Mouse (Mus musculus): Measurements from ENCODE around the gene Focad. TPM values are rescaled to one million over a fixed set of nuclear protein-coding genes. Genes with fewer than 3 reads are reported as not detected.
A peak's percentile ranks its signal among the peaks of the same experiment; 100 is the strongest.

Gene Focad
- total RNA-seq (2021) = 10 to 100 TPM; 12.7 to 15.3 TPM
- polyA plus RNA-seq (2012; rRNA removed) = 9.5 and 16.0 TPM in 2 replicates
- long read RNA-seq, full-length matches to known transcripts = 8 of 16 reads
- long read RNA-seq, partial matches to known transcripts = 6 of 16 reads
- long read RNA-seq, other reads (novel, unspliced or antisense) = 2 of 16 reads

DNA sequence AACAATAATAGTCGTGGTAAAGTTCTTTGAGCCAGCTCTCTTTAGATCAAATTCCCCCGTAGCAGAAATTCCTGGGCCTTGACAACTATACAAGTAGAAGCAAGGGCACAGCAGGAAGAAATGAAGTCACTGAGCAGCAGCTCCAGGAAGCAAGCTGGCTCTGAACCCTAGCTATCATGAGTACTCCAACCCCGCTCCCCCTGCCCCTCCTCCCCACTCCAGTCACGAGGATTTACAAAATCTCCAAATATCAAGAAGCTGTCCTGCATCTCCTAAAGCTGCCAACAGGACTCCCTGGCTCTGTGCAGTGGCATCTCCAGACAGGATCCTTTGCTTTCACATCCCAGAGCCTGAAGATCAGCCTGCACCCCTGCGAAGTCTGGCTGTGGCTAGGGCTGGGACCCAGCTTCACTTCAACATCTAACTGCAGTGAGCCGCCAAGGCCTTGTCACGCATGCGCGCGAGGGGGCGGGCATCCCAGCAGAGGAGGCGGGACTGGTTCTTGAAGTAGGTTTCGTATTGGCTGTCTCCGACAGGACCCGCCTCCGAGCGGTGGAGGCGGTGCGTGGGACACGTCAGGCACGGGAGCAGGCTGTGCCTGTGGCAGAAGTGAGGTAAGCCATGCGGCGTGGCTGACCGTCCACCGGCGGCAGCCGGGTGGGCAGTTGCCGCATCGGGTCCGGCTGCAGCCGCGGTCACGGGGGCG lies at the start of gene Focad:
Focad (plus strand) TSS at position 568 of the 706 bp plus-strand sequence.
- Histone ChIP-seq H3K79me2 (replicated peaks; ENCODE audit: control insufficient read depth, insufficient read depth, low read length) (no peaks in the 10 kb centered on the region), H3K9ac (ENCODE audit: low read depth, low read length) (peak within 1 kb of the TSS; percentile 82), H3K27me3 (ENCODE audit: control insufficient read depth, insufficient read depth, low read length) (no peaks in the 10 kb centered on the region), H3K4me1 (ENCODE audit: control insufficient read depth, insufficient read depth, low read length) (no peaks in the 10 kb centered on the region), H3K36me3 (ENCODE audit: control insufficient read depth, insufficient read depth, low read length) (no peaks in the 10 kb centered on the region), H3K4me3 (peak within 1 kb of the TSS; percentile 77), H3K27ac (peak within 1 kb of the TSS; percentile 81)
- under 1% methylated on average over 34 of the region's 34 CpGs for WGBS
- intact Hi-C loops (cut with DNase I) = loop anchor here (1.0 to 5.0 kb wide), 2 partner anchors 61 to 458 kb away; partner anchors contain the start of gene Mllt3
- peak; percentile 99 for DNase-seq
- peak; percentile 33 for TF ChIP-seq CTCF (IDR thresholded peaks at IDR 0.05)
- peak; percentile 97 for TF ChIP-seq POLR2A (IDR thresholded peaks at IDR 0.05; ENCODE audit: insufficient read depth, low read depth, low read length)
- peak; percentile 61; the same call in 1 of the 2 replicates for TF ChIP-seq EP300 (IDR thresholded peaks at IDR 0.05; ENCODE audit: insufficient read depth, low read depth, low read length)

DNA sequence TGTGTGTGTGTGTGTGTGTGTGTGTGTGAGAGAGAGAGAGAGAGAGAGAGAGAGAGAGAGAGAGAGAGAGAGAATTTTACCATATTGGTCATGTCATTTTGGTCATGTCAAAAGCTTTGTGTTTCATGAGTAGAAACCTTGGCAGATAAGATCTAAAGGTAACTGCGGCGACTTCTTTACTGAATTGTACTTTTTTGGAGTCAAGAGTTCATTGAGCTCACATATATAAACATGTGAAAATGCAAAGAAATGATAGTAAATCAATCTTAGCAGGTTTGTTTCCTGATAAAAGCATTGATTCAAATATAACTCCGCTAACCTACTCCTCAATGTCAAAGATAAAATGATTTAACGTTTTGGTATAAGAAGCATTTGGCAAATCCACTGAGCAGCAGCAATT lies 49.3 kb upstream of the Focad start:
- no peaks in the 10 kb centered on the region for H3K27me3 ChIP-seq (ENCODE audit: control insufficient read depth, insufficient read depth, low read length)
- H3K36me3 ChIP-seq (ENCODE audit: control insufficient read depth, insufficient read depth, low read length) = no peaks in the 10 kb centered on the region
- TF ChIP-seq CTCF (IDR thresholded peaks at IDR 0.05) = no peak
- no peak for TF ChIP-seq EP300 (IDR thresholded peaks at IDR 0.05; ENCODE audit: insufficient read depth, low read depth, low read length)
- no peak for TF ChIP-seq POLR2A (IDR thresholded peaks at IDR 0.05; ENCODE audit: insufficient read depth, low read depth, low read length)
- H3K4me1 ChIP-seq (ENCODE audit: control insufficient read depth, insufficient read depth, low read length) = no peaks in the 10 kb centered on the region
- H3K79me2 ChIP-seq (replicated peaks; ENCODE audit: control insufficient read depth, insufficient read depth, low read length) = no peaks in the 10 kb centered on the region
- no peak overlapping the region for H3K4me3 ChIP-seq
- H3K9ac ChIP-seq (ENCODE audit: low read depth, low read length) = no peak overlapping the region
- H3K27ac ChIP-seq = no peak overlapping the region
- no peak for DNase-seq
- intact Hi-C loops (cut with DNase I) = no loop called here
- WGBS = 74% methylated on average over 4 of the region's 4 CpGs

DNA sequence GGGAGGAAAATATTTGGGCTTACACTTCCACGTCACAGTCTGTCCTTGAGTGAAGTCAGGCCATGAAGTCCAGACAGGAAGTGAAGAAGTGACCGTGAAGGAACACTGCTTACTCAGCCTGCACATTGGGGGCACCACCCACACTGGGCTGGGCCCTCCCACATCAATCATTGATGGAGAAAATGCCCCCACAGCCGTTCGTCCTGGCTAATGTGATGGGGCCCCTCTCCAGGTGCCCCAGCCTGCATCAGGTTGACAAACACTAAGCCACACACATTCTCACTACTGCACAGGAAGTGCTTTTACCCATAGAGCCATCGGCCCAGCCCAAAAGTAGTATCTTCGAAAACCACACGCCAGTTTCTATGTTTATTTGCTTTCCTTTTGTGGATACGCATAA lies 48.1 kb upstream of the Focad start:
- no peak for DNase-seq
- Histone ChIP-seq H3K4me3 (no peak overlapping the region), H3K79me2 (replicated peaks; ENCODE audit: control insufficient read depth, insufficient read depth, low read length) (no peaks in the 10 kb centered on the region), H3K27me3 (ENCODE audit: control insufficient read depth, insufficient read depth, low read length) (no peaks in the 10 kb centered on the region), H3K36me3 (ENCODE audit: control insufficient read depth, insufficient read depth, low read length) (no peaks in the 10 kb centered on the region), H3K4me1 (ENCODE audit: control insufficient read depth, insufficient read depth, low read length) (no peaks in the 10 kb centered on the region), H3K9ac (ENCODE audit: low read depth, low read length) (no peak overlapping the region), H3K27ac (no peak overlapping the region)
- WGBS = 60% methylated on average over 8 of the region's 8 CpGs
- TF ChIP-seq POLR2A (IDR thresholded peaks at IDR 0.05; ENCODE audit: insufficient read depth, low read depth, low read length) (no peak), EP300 (IDR thresholded peaks at IDR 0.05; ENCODE audit: insufficient read depth, low read depth, low read length) (no peak)
- intact Hi-C loops (cut with DNase I) = no loop called here

DNA sequence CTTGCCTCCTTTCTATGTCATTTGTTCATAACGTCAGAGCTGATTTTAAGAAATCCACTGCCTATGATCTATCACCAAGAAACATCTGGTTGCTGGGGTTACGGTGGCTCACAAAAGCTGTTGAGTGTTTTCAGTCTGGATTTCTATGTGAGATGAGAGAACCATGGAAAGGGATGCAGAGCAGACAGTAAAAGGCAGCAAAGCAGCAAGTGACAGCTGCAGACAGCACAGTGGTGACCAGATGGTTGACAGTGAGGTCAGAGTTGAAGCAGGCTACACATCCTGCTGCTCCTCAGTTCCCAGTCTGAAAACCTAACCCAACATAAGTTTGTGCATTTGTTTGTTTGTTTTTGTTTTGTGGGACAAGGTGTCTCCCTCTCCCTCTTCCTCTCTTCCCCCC lies 19.0 kb upstream of the Focad start:
- no peaks in the 10 kb centered on the region for H3K79me2 ChIP-seq (replicated peaks; ENCODE audit: control insufficient read depth, insufficient read depth, low read length)
- H3K4me1 ChIP-seq (ENCODE audit: control insufficient read depth, insufficient read depth, low read length) = no peaks in the 10 kb centered on the region
- H3K27me3 ChIP-seq (ENCODE audit: control insufficient read depth, insufficient read depth, low read length) = no peaks in the 10 kb centered on the region
- TF ChIP-seq POLR2A (IDR thresholded peaks at IDR 0.05; ENCODE audit: insufficient read depth, low read depth, low read length) = no peak
- TF ChIP-seq CTCF (IDR thresholded peaks at IDR 0.05) = no peak
- TF ChIP-seq EP300 (IDR thresholded peaks at IDR 0.05; ENCODE audit: insufficient read depth, low read depth, low read length) = no peak
- intact Hi-C loops (cut with DNase I) = no loop called here
- no peaks in the 10 kb centered on the region for H3K36me3 ChIP-seq (ENCODE audit: control insufficient read depth, insufficient read depth, low read length)
- H3K9ac ChIP-seq (ENCODE audit: low read depth, low read length) = no peak overlapping the region
- H3K27ac ChIP-seq = no peak overlapping the region
- 77% methylated on average over 2 of the region's 2 CpGs for WGBS
- no peak for DNase-seq
- H3K4me3 ChIP-seq = no peak overlapping the region

DNA sequence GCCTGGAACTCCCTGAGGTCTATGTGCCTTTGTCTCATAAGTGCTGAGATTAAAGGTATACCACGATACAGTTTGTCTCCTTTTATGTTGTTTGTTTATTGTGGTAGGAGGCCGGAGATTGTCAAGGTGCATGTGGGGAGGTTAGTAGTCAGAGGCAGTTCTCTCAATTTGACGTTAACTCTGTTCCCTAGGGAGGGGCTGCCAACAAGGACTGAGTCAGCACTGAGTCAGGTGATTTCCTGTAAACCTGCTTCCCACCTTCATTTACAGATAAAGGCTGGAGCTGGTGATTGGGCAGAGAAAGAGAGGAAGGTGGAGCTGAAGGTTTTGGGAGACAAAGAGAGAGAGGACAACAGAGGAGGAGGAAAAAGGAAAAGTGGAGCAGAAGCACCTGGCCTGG lies 15.4 kb upstream of the Focad start:
- DNase-seq = no peak
- Histone ChIP-seq H3K9ac (ENCODE audit: low read depth, low read length) (no peak overlapping the region), H3K4me3 (no peak overlapping the region), H3K4me1 (ENCODE audit: control insufficient read depth, insufficient read depth, low read length) (peaks cover 2% of the 10 kb centered on the region), H3K36me3 (ENCODE audit: control insufficient read depth, insufficient read depth, low read length) (no peaks in the 10 kb centered on the region), H3K27me3 (ENCODE audit: control insufficient read depth, insufficient read depth, low read length) (no peaks in the 10 kb centered on the region), H3K27ac (no peak overlapping the region), H3K79me2 (replicated peaks; ENCODE audit: control insufficient read depth, insufficient read depth, low read length) (no peaks in the 10 kb centered on the region)
- 58% methylated on average over 3 of the region's 3 CpGs for WGBS
- TF ChIP-seq EP300 (IDR thresholded peaks at IDR 0.05; ENCODE audit: insufficient read depth, low read depth, low read length) (no peak), CTCF (IDR thresholded peaks at IDR 0.05) (no peak), POLR2A (IDR thresholded peaks at IDR 0.05; ENCODE audit: insufficient read depth, low read depth, low read length) (no peak)
- intact Hi-C loops (cut with DNase I) = no loop called here

DNA sequence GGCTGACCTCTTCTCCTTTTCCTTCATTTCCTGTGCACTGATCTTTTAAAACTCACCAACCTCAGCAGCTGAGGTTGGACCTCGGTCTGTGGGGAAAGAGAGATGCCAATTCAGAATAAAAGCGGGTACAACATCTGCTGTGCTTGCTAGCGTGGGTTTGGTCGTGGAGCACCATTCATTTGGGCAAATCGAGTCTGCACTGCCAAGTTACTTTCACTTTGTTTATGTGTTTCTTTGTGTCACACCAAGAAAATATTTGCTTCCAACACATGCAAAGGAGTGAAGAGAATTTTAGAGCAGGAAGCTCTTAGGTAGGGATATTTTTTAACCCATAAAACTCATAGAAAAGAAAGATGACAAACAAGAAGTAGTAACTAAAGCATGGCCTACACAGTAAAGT lies 13.0 kb upstream of the Focad start:
- 69% methylated on average over 5 of the region's 5 CpGs for WGBS

More for the DNA sequence above, 13.0 kb upstream of the Focad start:
- H3K4me1 ChIP-seq (ENCODE audit: control insufficient read depth, insufficient read depth, low read length) = peaks cover 2% of the 10 kb centered on the region
- intact Hi-C loops (cut with DNase I) = no loop called here
- no peaks in the 10 kb centered on the region for H3K27me3 ChIP-seq (ENCODE audit: control insufficient read depth, insufficient read depth, low read length)
- H3K9ac ChIP-seq (ENCODE audit: low read depth, low read length) = no peak overlapping the region
- no peak overlapping the region for H3K27ac ChIP-seq
- H3K4me3 ChIP-seq = no peak overlapping the region
- no peaks in the 10 kb centered on the region for H3K36me3 ChIP-seq (ENCODE audit: control insufficient read depth, insufficient read depth, low read length)
- TF ChIP-seq POLR2A (IDR thresholded peaks at IDR 0.05; ENCODE audit: insufficient read depth, low read depth, low read length) (no peak), CTCF (IDR thresholded peaks at IDR 0.05) (no peak)
- H3K79me2 ChIP-seq (replicated peaks; ENCODE audit: control insufficient read depth, insufficient read depth, low read length) = no peaks in the 10 kb centered on the region
- DNase-seq = no peak
